Mouse (Mus musculus) heart, embryonic 10.5 days (tissue): ENCODE measurements around the gene Cacna1s. TPM values are rescaled to one million over a fixed set of nuclear protein-coding genes. Genes with fewer than 3 reads are reported as not detected.

Experiments
- DNase-seq: peaks from one replicate; pipeline ENCODE4 v3.0.0-alpha.2; 2017; ENCODE audit warnings: low spot score
- H3K27ac ChIP-seq: fragments of 300-500 bp; sonication (generic); 2 replicates; pipeline ENCODE4 v1.5.1; 2016; ENCODE audit warnings: mild to moderate bottlenecking
- H3K27me3 ChIP-seq: fragments of 300-500 bp; sonication (generic); 2 replicates; pipeline ENCODE4 v1.6.1; 2016; ENCODE audit warnings: mild to moderate bottlenecking; ENCODE audit not compliant: poor library complexity, insufficient read depth, severe bottlenecking
- H3K36me3 ChIP-seq: fragments of 300-500 bp; sonication (generic); 2 replicates; pipeline ENCODE4 v1.6.1; 2016; ENCODE audit warnings: mild to moderate bottlenecking, moderate library complexity
- H3K4me1 ChIP-seq: fragments of 300-500 bp; sonication (generic); 2 replicates; pipeline ENCODE4 v1.6.1; 2016; ENCODE audit warnings: mild to moderate bottlenecking
- H3K4me3 ChIP-seq: fragments of 300-500 bp; sonication (generic); 2 replicates; pipeline ENCODE4 v1.5.1; 2016; ENCODE audit warnings: mild to moderate bottlenecking, moderate library complexity
- H3K9me3 ChIP-seq: fragments of 300-500 bp; sonication (generic); 2 replicates; pipeline ENCODE4 v1.6.1; 2016; ENCODE audit warnings: mild to moderate bottlenecking, moderate library complexity
- WGBS: fragments of 180-500 bp; shearing (Covaris S2); methylation state at CpG from one replicate; pipeline ENCODE4 v1.1.7; 2016; 5-methylcytosine and 5-hydroxymethylcytosine counted together
- polyA plus RNA-seq: library from polyadenylated mRNA; unstranded; fragments of >200 nt; fragmentation: Nextera tagmentation; extraction: Ambion mirVana; gene quantifications from 2 replicates; pipeline ENCODE4 v1.2.1, GENCODE M21; 2016

The Cacna1s gene
- polyA plus RNA-seq, 1 experiment from 2014 or later, result 1.3 TPM

DNA sequence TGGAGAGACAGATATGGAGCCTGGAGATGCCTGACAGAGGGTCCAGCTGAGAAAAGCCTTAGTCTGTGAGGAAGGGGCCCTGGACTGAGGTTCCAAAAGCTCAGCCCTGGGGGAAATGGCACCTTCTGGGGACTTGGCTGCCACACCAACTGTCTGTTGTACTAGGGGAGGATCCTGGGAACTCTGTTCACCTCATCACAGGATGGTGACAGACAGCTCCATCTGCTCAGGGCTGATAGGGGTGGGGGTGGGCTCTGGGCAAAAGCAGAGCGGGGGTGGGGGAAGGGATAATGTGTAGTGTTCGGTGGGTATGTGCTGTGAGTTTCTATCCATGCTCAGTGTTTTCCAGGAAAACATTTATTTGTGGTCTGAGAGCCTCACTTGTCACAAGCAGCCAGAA, 50.4 kb downstream of the Cacna1s start:
- Histone ChIP-seq H3K9me3 (no peaks in the 10 kb centered on the region), H3K4me3 (no peak overlapping the region), H3K36me3 (no peaks in the 10 kb centered on the region), H3K4me1 (peaks cover 43% of the 10 kb centered on the region), H3K27me3 (peaks cover 27% of the 10 kb centered on the region; the same call in 1 of the 2 replicates), H3K27ac (peak overlapping the region; percentile 42; the same call in 1 of the 2 replicates)
- WGBS, result 22% methylated on average over 2 of the region's 2 CpGs
- DNase-seq, result no peak

DNA sequence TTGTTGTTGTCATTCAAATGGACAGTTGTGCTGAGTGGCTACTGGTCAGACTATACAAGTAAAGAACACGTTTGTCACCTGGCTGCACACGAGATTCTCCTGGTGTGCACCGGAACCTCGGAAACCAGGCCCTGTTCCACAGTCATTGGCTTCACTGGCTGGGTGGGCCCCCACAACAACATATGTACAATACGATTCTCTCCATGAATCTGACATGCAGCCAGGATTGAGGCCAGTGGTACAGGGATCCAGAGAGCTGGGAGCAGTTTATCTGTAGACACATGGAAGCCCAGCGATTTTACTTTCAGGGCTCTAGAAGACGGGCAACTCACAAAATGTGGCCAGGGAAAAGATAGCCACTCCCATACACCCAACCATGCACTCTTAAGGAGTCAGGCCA, 51.1 kb downstream of the Cacna1s start:
- Histone ChIP-seq H3K27ac (no peak overlapping the region; the same call in 1 of the 2 replicates), H3K4me3 (no peak overlapping the region), H3K9me3 (no peaks in the 10 kb centered on the region), H3K27me3 (peaks cover 27% of the 10 kb centered on the region; the same call in 1 of the 2 replicates), H3K4me1 (peaks cover 43% of the 10 kb centered on the region), H3K36me3 (no peaks in the 10 kb centered on the region)
- 82% methylated on average over 7 of the region's 7 CpGs for WGBS
- DNase-seq, result no peak

DNA sequence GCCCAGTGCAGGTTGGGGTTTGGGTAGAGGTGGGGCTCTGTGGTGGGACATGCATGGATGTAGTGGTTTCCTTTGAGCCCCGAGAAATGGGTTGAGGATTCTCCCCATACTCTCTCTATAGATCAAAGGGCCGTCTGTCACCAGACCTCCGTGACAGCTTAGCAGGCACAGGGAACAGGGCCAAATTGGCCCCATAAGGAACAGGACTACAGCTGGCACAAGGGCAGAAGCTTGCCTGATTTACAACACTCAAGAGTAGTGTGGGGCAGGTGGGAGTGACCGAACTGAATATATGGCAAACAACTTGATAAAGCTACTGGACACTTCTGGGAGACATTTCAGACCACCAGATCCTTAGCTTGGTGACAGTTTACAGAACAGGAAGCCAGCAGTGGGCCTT, 52.2 kb downstream of the Cacna1s start:
- no peak for DNase-seq
- Histone ChIP-seq H3K27me3 (peaks cover 27% of the 10 kb centered on the region; the same call in 1 of the 2 replicates), H3K4me1 (peaks cover 43% of the 10 kb centered on the region), H3K4me3 (no peak overlapping the region), H3K9me3 (no peaks in the 10 kb centered on the region), H3K36me3 (no peaks in the 10 kb centered on the region), H3K27ac (peak overlapping the region; percentile 62)
- WGBS, result 29% methylated on average over 4 of the region's 4 CpGs

DNA sequence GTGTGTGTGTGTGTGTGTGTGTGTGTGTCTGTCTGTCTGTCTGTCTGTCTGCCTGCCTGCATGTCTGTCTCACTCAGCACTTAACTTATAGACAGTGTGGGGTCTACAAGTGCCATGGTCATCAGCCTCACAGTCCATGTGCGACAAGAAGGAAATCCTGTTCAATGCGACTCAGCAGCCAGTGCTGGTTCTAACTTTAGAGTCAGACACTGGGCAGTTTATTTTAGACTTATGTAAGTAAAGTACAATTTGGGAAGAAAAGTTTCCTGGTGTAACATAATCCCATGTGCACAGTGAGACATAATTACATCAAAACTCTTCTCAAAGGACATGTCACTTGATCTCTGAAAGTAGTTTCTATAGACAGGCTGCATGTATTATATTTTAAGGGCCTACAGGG, 56.9 kb downstream of the Cacna1s start:
- no peak overlapping the region for H3K4me3 ChIP-seq
- 68% methylated on average over 2 of the region's 2 CpGs for WGBS
- no peak for DNase-seq
- H3K9me3 ChIP-seq, result no peaks in the 10 kb centered on the region
- peaks cover 13% of the 10 kb centered on the region for H3K4me1 ChIP-seq
- peaks cover 20% of the 10 kb centered on the region; the same call in 1 of the 2 replicates for H3K27me3 ChIP-seq
- no peak overlapping the region for H3K27ac ChIP-seq
- no peaks in the 10 kb centered on the region for H3K36me3 ChIP-seq

DNA sequence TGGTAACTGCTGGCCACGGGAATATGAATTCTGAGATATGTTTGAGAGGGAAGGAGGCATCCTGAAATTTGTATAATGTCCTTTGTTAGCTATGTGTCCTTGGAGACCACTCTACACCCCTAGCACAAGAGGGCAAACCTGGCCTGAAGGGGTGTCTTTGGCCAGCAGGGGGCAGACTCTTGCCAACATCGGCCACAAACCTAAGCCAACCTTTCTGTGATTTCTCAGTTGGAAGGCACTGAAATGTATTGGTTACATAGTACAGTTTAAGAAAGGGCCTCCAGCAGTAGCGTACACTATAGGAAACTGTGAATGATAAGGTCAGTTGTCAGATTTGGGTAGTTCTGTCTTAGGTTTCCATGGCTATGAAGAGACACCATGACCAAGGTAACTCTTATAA, 63.6 kb downstream of the Cacna1s start:
- no peak overlapping the region for H3K4me3 ChIP-seq
- H3K9me3 ChIP-seq, result no peaks in the 10 kb centered on the region
- 22% methylated on average over 3 of the region's 3 CpGs for WGBS
- no peak overlapping the region for H3K27ac ChIP-seq
- DNase-seq, result no peak
- peaks cover 27% of the 10 kb centered on the region; the same call in 1 of the 2 replicates for H3K27me3 ChIP-seq
- H3K36me3 ChIP-seq, result no peaks in the 10 kb centered on the region
- peaks cover 24% of the 10 kb centered on the region for H3K4me1 ChIP-seq

DNA sequence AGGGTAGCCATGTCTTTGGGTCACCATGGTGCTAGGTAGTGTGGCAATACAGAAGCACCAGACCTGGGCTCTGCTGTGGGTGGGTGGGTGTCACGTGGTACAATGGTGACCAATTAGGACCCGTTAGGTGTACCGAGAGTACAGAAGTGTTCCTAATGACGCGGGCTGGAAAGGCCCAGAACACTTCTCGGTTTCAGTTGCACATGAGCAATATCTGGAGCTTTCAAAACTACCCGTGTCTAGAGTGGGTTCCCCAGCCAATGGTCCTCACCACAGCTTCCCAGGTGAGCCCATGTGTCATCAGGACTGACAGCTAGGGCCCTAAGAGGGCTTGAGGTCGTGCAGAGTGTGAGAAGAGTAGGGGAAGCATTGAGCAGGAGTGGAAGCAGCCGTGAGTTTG, 64.5 kb downstream of the Cacna1s start:
- Histone ChIP-seq H3K4me3 (no peak overlapping the region), H3K4me1 (peaks cover 24% of the 10 kb centered on the region), H3K36me3 (no peaks in the 10 kb centered on the region), H3K27ac (no peak overlapping the region), H3K27me3 (peaks cover 23% of the 10 kb centered on the region; the same call in 1 of the 2 replicates), H3K9me3 (no peaks in the 10 kb centered on the region)
- 81% methylated on average over 9 of the region's 9 CpGs for WGBS
- no peak for DNase-seq

DNA sequence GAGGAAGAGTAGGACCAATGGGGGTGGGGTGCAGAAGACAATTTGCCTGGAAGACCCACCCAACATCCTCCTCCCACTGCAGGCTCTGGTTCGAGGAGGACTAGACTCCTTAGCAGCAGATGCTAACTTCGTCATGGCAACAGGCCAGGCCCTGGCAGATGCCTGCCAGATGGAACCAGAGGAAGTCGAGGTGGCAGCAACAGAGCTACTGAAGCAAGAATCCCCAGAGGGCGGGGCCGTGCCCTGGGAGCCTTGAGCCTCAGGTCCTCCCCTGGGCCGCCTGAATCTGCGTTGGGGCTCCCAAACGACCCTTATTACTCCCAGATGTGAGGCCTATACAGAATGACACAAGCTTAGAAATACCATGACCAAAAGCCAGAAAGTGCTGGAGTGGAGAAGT, 66.3 kb downstream of the Cacna1s start:
- no peak overlapping the region for H3K4me3 ChIP-seq
- 44% methylated on average over 8 of the region's 8 CpGs for WGBS
- H3K27me3 ChIP-seq, result peaks cover 25% of the 10 kb centered on the region; the same call in 1 of the 2 replicates
- H3K9me3 ChIP-seq, result no peaks in the 10 kb centered on the region
- peaks cover 29% of the 10 kb centered on the region for H3K4me1 ChIP-seq
- no peak overlapping the region for H3K27ac ChIP-seq
- no peak for DNase-seq
- no peaks in the 10 kb centered on the region for H3K36me3 ChIP-seq

DNA sequence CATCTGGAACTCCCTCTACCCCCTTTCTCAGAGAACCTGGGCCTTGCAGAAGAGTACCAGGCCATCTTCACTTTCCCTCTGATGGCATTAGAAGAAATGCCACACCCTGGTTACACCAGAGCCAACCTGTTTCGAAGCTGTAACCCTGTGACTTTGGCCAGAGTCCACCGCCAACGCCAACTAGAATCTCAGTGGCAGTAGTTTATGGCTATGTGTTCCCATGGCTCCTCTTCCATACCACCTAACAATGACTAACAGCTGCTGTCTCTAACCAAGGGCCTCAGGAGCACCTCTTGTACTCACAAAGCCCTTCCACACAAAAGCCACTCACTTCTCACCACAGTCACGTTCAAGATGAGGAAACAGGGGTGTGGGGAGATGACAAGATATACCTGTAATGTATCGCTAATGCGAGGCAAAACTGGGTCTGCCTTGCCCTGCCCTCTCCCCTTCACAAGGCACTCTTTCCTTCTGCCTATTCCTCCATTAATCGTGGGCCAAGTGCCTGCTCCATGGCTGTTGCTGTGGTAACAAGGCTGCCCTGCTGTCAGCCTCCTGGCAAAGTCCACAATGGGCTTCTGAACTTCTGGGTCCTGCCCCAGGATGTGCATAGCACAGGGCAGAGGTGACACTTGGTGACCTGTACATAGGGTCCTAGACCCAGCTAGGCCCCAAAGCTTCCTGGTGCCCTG, 67.2 kb downstream of the Cacna1s start:
- H3K9me3 ChIP-seq, result no peaks in the 10 kb centered on the region
- H3K27ac ChIP-seq, result 0 out of 2 replicates have a peak overlapping the region, but pooled peaks have one; percentile 4
- H3K4me3 ChIP-seq, result no peak overlapping the region
- 81% methylated on average over 7 of the region's 7 CpGs for WGBS
- peaks cover 38% of the 10 kb centered on the region for H3K4me1 ChIP-seq
- H3K27me3 ChIP-seq, result peaks cover 25% of the 10 kb centered on the region
- no peak for DNase-seq
- H3K36me3 ChIP-seq, result no peaks in the 10 kb centered on the region

DNA sequence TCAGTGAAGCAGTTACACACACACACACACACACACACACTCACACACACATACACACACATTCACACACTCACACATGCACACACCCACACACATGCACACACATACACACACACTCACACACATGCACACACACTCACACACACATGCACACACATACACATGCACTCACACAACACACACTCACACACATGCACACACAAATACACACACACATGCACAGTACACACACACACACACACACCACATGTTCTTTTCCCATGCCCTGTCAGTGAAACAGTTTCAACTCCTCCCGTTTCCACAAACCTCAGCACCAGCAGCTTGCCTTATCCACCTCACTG, 67.7 kb downstream of the Cacna1s start:
- 19% methylated on average over 1 of the region's 1 CpGs for WGBS
- Histone ChIP-seq H3K27me3 (peaks cover 25% of the 10 kb centered on the region), H3K27ac (0 out of 2 replicates have a peak overlapping the region, but pooled peaks have one; percentile 4), H3K36me3 (no peaks in the 10 kb centered on the region), H3K4me1 (peaks cover 40% of the 10 kb centered on the region), H3K4me3 (no peak overlapping the region), H3K9me3 (no peaks in the 10 kb centered on the region)
- DNase-seq, result no peak

DNA sequence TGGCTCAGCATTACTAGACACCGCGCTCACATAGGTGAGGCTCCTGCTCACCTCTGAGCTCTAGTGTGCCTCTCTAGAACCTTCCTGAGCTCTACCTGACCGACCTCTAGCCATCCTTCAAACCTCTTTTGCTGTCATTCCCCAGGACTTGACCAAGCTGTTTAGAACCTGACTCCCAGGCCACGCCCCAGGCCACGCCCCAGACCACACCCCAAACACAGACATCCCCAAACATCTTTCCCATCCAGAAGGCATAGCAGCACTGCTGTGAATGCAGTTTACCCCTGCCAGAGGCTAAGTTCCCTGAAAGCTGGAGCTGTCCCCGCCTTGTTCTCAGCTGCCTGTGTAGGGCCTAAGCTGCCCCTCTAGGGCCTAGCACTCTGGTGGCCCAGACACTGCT, 68.2 kb downstream of the Cacna1s start:
- H3K4me3 ChIP-seq, result no peak overlapping the region
- H3K9me3 ChIP-seq, result no peaks in the 10 kb centered on the region
- WGBS, result 40% methylated on average over 6 of the region's 6 CpGs
- peaks cover 40% of the 10 kb centered on the region for H3K4me1 ChIP-seq
- H3K27me3 ChIP-seq, result peaks cover 25% of the 10 kb centered on the region
- H3K27ac ChIP-seq, result no peak overlapping the region
- no peak for DNase-seq
- H3K36me3 ChIP-seq, result no peaks in the 10 kb centered on the region

DNA sequence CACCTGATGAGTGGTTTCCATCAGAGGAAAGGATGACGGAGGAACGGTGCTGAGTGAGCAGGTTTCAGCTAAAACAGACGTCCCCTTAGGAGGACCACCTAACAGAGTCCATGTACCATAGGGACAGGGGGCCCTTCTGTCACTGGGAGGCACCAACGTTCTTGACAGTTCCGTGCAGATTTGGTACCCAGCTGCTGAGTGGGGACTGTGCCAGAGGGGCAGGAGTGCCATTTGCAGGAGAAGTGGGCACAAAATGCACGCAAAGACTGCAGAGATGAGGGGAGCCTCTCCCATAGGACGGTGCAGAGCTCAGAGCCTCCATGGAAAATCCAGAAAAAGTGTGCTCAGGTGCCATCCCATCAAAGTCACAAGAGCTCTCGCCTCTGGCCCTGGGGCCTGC, 69.5 kb downstream of the Cacna1s start:
- H3K27ac ChIP-seq, result no peak overlapping the region
- 86% methylated on average over 8 of the region's 8 CpGs for WGBS

DNA sequence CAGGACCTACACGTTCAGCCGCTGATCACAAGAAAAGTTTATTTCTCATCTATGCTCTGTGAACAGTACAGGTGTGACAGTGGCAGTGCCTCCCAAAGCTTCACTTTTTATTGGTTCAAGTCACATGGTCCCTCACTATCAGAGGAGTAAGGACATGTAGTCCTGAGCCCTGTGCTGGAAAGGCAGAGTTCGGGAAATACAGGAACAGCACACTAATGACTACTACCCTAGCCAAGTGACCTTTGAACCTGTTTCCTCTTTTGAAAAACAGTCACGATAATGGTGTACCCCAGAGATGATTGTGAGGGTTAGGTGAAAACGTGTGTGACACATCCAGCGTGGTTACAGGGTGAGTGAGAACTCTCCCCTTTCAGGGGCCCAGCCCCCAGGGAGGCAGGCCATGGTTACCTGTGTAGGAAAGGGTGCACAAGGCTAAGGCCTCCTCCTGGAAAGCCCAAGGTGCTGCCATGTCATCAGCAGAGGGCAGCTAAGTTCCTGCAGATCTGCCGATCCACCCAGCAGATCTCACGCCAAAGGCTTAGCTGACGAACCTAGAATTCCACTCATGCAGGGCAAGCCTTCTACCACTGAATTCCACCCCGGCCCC, 73.7 kb downstream of the Cacna1s start:
- no peaks in the 10 kb centered on the region for H3K9me3 ChIP-seq
- no peaks in the 10 kb centered on the region for H3K36me3 ChIP-seq
- peaks cover 9% of the 10 kb centered on the region for H3K27me3 ChIP-seq
- no peak for DNase-seq
- H3K4me1 ChIP-seq, result peaks cover 62% of the 10 kb centered on the region
- WGBS, result 71% methylated on average over 10 of the region's 10 CpGs
- H3K4me3 ChIP-seq, result no peak overlapping the region
- H3K27ac ChIP-seq, result no peak overlapping the region

More for the DNA sequence above, 69.5 kb downstream of the Cacna1s start:
- H3K27me3 ChIP-seq, result peaks cover 23% of the 10 kb centered on the region
- H3K4me3 ChIP-seq, result no peak overlapping the region
- no peak for DNase-seq
- H3K9me3 ChIP-seq, result no peaks in the 10 kb centered on the region
- no peaks in the 10 kb centered on the region for H3K36me3 ChIP-seq
- H3K4me1 ChIP-seq, result peaks cover 46% of the 10 kb centered on the region

DNA sequence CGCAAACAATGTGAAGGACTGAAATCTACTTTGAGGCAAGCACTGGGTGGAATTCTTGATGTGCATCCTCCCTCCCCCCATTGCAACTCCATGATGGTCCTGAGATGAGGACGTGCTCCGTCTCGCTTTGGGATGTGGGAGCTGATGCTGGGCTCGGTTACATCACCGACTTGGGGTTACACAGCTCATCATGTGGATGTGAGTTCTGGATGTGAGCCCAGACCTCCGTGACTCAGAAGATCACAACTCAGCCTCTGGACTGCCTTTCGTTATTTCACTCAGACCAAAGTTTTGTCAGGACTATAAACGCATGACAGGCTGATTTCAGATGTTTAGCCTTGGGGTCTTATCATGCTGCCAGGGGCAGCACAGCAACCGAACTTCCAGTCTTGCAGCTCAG, 74.3 kb downstream of the Cacna1s start:
- Histone ChIP-seq H3K4me1 (peaks cover 68% of the 10 kb centered on the region), H3K4me3 (no peak overlapping the region), H3K27ac (no peak overlapping the region), H3K27me3 (peaks cover 9% of the 10 kb centered on the region), H3K9me3 (no peaks in the 10 kb centered on the region), H3K36me3 (no peaks in the 10 kb centered on the region)
- WGBS, result 64% methylated on average over 10 of the region's 10 CpGs
- no peak for DNase-seq
